Mouse (Mus musculus) macrophage (primary cell): ENCODE data around the gene Nop58. TPM values are rescaled to one million over a fixed set of nuclear protein-coding genes. Genes with fewer than 3 reads are reported as not detected.

Experiments
- H3K27ac ChIP-seq: fragments of 350-480 bp; formaldehyde crosslinking; 2 replicates; pipeline ENCODE4 v1.9.0; 2021
- H3K36me3 ChIP-seq: fragments of 350-480 bp; formaldehyde crosslinking; 2 replicates; pipeline ENCODE4 v1.9.0; 2021; ENCODE audit errors: inconsistent target
- H3K4me3 ChIP-seq: fragments of 350-480 bp; formaldehyde crosslinking; 2 replicates; pipeline ENCODE4 v1.9.0; 2021; ENCODE audit errors: inconsistent target
- H3K79me2 ChIP-seq: fragments of 350-480 bp; formaldehyde crosslinking; 2 replicates; pipeline ENCODE4 v1.9.0; 2021; ENCODE audit errors: inconsistent target
- WGBS: methylation state at CpG from one replicate; pipeline ENCODE4 v1.1.7; 2026; ENCODE audit warnings: inconsistent platforms; ENCODE audit not compliant: missing documents; 5-methylcytosine and 5-hydroxymethylcytosine counted together
- polyA plus RNA-seq: library from polyadenylated mRNA; stranded (reverse); fragments of 250-400 nt; gene quantifications from 3 replicates; pipeline ENCODE4 v1.2.4, GENCODE M21; 2018; ENCODE audit warnings: inconsistent platforms

Gene Nop58
- polyA plus RNA-seq, 1 experiment from 2014 or later = 131 TPM

DNA sequence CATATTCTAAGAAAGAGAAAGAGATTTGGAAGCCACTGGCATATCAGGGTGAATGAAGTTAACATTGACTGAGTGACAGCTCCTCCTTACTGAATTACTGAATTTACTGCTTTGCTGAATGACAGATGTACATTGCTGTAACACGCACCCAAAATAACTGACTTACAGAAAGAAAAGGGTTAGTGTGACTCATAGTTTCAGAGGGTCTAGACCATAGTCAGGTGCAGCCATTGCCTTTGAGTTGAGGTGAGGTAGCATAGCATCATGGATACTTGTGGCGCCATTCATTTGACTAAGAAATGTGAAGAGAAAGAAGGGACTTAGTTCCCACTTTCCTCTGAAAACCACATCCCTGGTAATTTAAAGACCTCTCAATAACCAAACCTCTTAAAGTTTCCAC lies 11.1 kb upstream of the Nop58 start:
- Histone ChIP-seq H3K36me3 (no peaks in the 10 kb centered on the region), H3K79me2 (peaks cover 33% of the 10 kb centered on the region), H3K27ac (no peak overlapping the region), H3K4me3 (no peak overlapping the region)
- WGBS = 91% methylated on average over 2 of the region's 2 CpGs

DNA sequence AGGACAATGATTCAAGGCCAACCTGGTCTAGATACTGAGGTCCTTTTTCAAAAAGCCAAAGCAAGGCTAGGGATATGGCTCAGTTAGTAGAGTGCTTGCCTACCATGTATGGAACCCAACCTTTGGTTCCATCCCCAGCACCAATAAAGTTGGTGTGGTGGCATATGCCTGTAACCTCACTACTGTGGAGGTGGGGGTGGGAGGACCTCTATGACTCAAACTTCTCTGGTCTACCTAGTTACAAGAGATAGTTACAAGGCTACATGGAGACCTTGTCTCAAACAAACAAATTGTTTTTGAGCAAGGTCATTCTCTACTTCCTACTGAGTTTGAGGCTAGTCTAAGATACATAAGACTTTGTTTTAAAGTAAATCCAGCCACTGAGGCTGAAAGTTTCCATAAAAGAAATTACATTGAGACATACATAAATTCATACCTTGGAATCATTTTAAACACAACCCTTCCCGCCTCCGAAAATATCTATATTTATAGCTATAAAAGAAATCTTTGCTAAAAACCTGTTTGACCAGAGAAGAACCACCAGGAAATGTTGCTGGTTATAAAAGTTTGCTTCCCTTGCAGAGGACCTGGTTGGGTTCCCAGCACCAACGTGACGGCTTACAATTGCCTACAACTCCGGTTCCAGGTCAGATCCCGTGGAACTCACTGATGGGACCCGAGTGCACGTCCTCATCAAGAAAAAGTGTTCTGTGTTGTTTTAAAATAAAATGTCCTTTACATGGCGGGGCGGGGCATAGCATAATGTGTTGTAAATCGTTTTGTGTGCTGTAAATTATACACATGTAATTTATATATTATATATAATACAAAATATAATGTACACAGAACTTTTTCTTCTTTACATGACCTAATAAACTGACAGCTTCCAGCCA lies 599 bp upstream of the Nop58 start:
- Histone ChIP-seq H3K79me2 (peaks cover 43% of the 10 kb centered on the region), H3K36me3 (no peaks in the 10 kb centered on the region), H3K27ac (peak overlapping the region; percentile 57), H3K4me3 (peak overlapping the region; percentile 94; the same call in 1 of the 2 replicates)
- WGBS = 8% methylated on average over 11 of the region's 11 CpGs

DNA sequence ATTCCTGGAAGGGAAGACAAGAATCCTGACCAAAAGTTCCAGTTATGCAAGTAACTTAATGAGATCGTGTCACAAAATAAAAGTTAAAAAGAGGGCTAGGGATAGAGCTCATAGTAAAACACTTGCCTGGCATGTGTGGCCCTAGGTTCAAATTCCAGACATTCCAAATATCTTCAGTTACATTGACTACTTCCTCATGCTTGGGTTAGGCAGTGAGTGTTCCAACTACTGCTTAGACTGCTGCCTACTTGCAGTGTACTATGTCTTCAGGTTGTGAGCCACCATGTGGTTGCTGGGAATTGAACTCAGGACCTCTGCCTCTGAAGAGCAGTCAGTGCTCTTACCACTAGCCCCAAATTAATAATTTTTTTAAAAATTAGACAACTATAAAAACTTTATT lies 2.7 kb downstream of the Nop58 start:
- no peak overlapping the region for H3K4me3 ChIP-seq
- H3K27ac ChIP-seq = no peak overlapping the region
- peaks cover 76% of the 10 kb centered on the region for H3K79me2 ChIP-seq
- WGBS = 58% methylated on average over 1 of the region's 1 CpGs
- H3K36me3 ChIP-seq = 0 out of 2 replicates have a peak, but pooled peaks cover 6% of the 10 kb centered on the region

DNA sequence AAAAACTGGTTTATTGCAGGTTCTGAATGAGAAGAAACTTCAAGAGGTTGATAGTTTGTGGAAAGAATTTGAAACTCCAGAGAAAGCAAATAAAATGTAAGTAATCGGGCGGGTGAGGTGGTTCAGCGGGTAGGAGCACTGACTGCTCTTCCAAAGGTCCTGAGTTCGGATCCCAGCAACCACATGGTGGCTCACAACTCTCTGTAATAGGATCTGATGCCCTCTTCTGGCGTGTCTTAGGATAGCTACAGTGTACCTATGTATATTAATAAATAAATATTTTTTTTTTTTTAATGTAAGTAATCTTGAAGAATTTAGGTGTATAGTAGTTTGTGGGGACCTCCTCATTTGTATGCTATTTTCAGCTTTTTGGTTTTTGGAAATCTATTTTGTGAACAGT lies 5.7 kb downstream of the Nop58 start:
- 0 out of 2 replicates have a peak, but pooled peaks cover 6% of the 10 kb centered on the region for H3K36me3 ChIP-seq
- H3K79me2 ChIP-seq = peaks cover 86% of the 10 kb centered on the region
- 95% methylated on average over 5 of the region's 5 CpGs for WGBS
- no peak overlapping the region for H3K27ac ChIP-seq
- no peak overlapping the region for H3K4me3 ChIP-seq

DNA sequence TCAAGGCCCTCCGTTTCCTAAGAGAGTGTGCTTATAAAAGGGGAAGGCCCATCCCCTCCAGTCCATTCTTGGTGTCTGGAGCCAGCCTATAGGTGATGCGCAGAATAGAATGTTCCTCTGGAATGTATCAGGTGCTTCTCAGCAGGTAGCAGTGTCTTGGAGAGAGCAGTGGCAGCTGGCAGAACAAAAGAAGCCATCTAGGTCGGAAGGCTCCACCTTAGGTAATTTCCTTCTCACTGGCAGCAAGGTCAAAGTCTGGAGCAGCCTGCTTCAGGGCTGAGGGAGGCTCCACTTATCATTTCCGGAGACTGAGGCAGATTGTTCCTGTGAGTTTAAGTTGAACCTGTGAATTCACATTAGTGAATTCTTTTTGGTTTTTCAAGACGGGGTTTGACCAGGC lies 13.0 kb downstream of the Nop58 start:
- no peak overlapping the region for H3K4me3 ChIP-seq
- H3K79me2 ChIP-seq = peaks cover 14% of the 10 kb centered on the region
- H3K36me3 ChIP-seq = peaks cover 34% of the 10 kb centered on the region
- H3K27ac ChIP-seq = no peak overlapping the region
- 92% methylated on average over 5 of the region's 5 CpGs for WGBS

DNA sequence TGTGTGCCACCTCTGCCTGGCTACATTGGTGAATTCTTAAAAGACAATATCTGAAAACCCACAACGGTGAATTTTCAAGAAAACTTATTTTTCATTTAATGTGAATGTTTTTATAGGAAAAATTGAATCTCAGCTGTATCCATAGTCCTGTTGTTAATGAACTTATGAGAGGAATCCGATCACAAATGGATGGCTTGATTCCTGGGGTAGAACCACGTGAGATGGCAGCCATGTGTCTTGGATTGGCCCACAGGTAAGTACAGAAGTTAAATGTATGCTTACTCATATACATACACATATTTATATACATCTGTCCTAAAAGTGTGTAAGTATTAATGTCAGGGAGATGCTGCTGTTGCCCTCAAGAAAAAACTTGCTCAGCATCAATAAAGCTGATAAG lies 13.4 kb downstream of the Nop58 start:
- no peak overlapping the region for H3K27ac ChIP-seq
- 98% methylated on average over 3 of the region's 3 CpGs for WGBS
- H3K79me2 ChIP-seq = peaks cover 11% of the 10 kb centered on the region
- H3K36me3 ChIP-seq = peaks cover 34% of the 10 kb centered on the region
- H3K4me3 ChIP-seq = no peak overlapping the region

DNA sequence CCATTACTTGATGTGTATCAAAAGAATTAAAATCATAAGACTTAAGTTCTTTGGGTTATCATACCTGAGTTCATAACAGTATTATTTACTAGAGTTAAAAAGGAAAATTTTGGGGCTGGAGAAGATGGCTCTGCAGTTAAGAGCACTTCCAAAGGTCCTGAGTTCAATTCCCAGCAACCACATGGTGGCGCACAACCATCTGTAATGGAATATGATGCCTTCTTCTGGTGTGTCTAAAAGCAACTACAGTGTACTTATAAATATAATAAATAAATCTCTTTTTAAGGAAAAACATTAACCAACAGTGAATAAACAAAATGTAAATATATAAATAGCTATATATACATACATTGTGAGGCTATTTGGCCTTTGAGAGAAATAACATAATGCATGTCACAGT lies 17.0 kb downstream of the Nop58 start:
- peaks cover 37% of the 10 kb centered on the region for H3K36me3 ChIP-seq

DNA sequence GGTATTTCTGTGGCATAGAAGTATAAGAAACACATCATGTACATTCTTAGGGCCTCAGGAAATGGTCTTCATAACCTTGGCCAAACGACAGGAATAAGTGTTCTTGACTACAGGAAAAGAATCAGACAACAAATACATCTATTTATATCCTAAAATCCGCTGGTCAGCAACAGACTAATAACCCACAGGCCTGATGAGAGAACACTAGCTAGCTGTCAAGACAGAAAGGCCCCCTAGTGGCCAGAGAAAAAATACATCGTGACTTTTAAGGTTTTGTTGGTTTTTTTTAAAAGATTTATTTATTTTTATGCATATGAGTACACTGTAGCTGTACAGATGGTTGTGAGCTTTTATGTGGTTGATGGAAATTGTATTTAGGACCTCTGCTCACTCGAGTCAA lies 35.1 kb downstream of the Nop58 start:
- Histone ChIP-seq H3K27ac (no peak overlapping the region), H3K79me2 (no peaks in the 10 kb centered on the region), H3K36me3 (no peaks in the 10 kb centered on the region), H3K4me3 (no peak overlapping the region)
- WGBS = 26% methylated on average over 4 of the region's 4 CpGs

More for the DNA sequence above, 17.0 kb downstream of the Nop58 start:
- H3K4me3 ChIP-seq = no peak overlapping the region
- no peak overlapping the region for H3K27ac ChIP-seq
- H3K79me2 ChIP-seq = no peaks in the 10 kb centered on the region
- 100% methylated on average over 1 of the region's 1 CpGs for WGBS

DNA sequence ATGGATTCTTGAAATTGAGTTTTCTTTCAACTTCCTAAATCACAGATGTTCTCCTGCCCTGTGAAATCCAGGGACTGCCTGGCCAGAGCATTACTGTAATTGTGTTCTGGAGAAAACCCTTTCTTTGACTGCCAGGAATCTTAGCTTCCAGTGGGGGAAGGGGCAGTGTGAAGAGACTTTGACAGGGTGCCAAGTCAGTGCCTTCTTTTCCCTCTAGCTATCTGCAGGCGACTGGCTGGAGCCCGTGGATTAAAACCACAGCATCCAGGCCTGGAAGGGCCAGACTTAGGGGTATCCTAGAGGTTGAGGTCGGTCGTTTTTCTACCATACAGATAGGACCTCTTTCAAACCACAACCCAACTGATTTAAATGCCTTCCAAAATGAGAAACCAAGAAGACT lies 40.9 kb downstream of the Nop58 start:
- Histone ChIP-seq H3K36me3 (no peaks in the 10 kb centered on the region), H3K79me2 (no peaks in the 10 kb centered on the region), H3K27ac (no peak overlapping the region), H3K4me3 (no peak overlapping the region)
- 82% methylated on average over 4 of the region's 4 CpGs for WGBS

DNA sequence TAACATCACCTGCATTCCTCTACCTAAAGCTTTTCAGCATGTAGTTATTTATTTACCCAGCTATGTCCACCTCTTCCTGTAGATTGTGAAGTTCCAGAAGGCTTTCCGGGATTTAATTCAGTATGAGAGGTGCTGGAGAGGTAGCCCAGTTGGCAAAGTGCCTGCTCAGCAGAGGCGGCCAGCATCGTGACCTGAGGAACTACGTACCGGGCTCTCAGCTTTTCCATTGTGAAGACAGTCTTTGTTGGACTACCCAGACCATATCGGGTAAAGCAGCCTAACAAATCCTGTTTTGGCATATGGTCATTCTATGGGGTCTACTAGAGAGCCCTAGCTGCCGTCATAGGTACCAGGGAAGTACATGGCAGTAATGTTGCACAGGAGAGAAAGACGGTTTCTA lies 45.3 kb downstream of the Nop58 start:
- WGBS = 91% methylated on average over 8 of the region's 8 CpGs
- H3K4me3 ChIP-seq = no peak overlapping the region
- H3K27ac ChIP-seq = no peak overlapping the region
- no peaks in the 10 kb centered on the region for H3K36me3 ChIP-seq
- H3K79me2 ChIP-seq = no peaks in the 10 kb centered on the region

DNA sequence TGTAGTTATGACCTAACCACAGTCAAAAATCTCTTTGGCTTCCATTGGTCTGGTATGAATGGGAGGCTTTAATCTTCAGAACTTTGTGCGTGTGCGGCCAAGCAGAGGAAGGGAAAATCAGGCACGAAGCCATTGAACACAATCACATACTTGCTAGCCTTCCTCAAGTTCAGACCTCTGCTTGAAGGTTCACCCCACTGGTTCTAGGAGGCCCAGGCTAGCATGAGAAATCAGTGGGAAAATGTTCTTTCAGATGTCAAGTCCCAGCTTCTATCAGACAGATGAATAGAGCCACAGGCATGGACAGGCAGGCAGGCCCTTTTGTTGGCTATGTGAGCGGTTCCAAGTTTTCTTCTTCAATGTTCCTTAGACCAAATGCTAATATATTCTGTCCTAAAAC lies 46.0 kb downstream of the Nop58 start:
- H3K36me3 ChIP-seq = no peaks in the 10 kb centered on the region
- H3K79me2 ChIP-seq = no peaks in the 10 kb centered on the region
- H3K27ac ChIP-seq = no peak overlapping the region
- WGBS = 88% methylated on average over 4 of the region's 4 CpGs
- no peak overlapping the region for H3K4me3 ChIP-seq

DNA sequence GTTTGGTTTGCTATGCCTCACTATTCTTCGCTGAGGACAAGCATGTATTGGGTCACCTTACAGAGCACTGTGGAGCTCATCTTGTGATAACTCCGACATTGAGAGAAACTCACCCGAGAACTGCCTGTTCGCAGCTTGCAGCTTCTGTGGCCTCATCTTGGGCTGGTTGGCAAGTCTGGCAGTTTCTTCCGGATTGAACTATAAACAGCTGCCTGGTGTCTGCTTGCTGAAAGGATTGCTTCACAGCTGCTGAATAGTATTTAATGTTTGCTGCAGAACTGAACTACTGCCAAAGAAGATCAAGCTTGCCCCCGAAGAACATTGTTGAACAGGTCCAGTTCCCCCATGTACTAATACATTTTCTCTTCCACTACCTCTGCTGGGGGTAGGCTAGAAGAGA lies 49.3 kb downstream of the Nop58 start:
- no peaks in the 10 kb centered on the region for H3K79me2 ChIP-seq
- H3K36me3 ChIP-seq = no peaks in the 10 kb centered on the region
- H3K27ac ChIP-seq = no peak overlapping the region
- H3K4me3 ChIP-seq = no peak overlapping the region
- WGBS = 84% methylated on average over 6 of the region's 6 CpGs

DNA sequence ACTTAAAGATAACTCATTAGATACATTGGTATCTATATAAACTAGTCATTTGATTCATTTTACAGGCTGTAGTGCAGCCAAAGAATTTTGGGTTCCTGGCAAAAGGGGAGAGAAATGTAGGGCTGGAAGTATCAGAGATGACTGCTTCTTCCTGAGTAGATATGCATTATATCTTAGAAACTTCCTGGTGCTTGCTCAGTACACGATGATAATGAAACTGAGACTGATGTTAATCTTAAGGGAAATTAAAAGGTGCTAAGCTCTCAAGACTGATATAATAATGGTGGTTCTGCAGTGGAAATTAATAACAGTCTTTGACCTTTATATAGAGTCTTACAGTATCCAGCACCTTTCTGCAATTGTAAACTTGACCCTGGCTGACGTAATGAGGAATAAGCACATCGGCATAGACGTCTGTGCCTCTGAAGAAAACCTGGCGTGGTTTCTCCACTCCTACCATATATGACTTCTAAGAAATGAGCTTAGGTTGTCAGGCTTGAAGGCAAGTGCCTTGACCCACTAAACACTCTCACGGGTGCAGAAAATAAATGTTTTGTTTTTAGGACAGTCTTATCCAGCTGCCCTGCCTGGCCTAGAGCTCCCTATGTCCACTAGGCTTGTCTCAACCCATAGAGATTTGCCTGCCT lies 54.1 kb downstream of the Nop58 start:
- 84% methylated on average over 6 of the region's 6 CpGs for WGBS
- Histone ChIP-seq H3K79me2 (no peaks in the 10 kb centered on the region), H3K36me3 (no peaks in the 10 kb centered on the region), H3K27ac (no peak overlapping the region), H3K4me3 (no peak overlapping the region)

DNA sequence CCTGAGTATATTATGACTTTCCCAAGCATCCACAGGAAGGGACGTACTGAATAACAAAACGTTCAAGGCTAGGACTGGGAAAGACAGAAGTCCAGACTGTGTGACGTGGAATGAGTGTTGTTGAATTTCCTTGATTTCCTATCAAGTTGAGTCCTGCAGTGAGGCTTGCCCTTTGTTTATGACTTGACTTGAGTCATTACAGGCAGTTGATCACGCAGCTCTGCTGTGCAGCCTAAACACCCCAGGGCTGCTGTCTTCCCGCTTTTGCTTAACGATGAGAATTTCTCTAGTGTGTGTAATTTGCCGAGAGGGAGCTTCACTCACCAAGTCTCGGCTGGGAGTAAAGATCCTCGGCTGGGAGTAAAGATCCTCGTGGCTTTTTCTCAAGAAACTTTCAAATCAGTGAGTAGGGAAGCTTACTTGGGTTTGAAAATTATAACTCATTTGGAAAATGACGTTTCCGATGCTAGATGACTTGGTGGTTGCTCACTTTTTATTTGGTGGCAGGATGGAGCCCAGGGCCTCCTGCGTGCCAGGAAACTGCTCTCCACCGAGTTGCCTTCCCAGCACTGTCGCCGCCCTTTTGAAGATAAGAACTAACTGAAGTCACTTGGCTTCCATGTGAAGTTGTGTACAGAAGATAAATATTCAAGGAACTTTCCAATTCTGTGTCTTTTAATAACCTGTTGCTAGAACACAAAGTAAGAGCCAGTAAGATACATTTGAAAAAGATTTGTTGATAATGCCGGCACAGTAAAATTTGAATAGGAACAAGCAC lies 55.0 kb downstream of the Nop58 start:
- H3K36me3 ChIP-seq = no peaks in the 10 kb centered on the region
- 87% methylated on average over 17 of the region's 17 CpGs for WGBS
- H3K27ac ChIP-seq = no peak overlapping the region
- no peaks in the 10 kb centered on the region for H3K79me2 ChIP-seq
- H3K4me3 ChIP-seq = no peak overlapping the region

DNA sequence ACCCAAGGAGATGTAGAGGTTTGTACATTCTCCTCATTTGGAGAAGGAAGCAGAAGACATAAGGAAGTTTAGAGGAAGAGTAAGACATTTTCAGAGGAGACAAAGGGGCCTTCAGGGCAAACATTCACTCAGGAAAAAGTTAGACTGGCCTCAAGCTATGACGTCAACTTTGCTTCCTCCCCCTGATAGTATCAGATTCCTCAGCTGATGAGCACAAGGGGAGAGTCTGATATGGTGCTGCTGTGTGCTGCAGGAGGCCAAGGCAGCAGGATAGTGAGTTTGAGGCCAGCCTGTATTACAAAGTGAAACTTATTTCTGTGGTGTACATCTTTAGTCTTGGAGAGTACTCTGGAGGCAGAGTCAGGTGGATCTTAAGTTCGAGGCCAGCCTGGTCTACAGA lies 64.3 kb downstream of the Nop58 start:
- H3K27ac ChIP-seq = no peak overlapping the region
- no peak overlapping the region for H3K4me3 ChIP-seq
- H3K36me3 ChIP-seq = no peaks in the 10 kb centered on the region
- H3K79me2 ChIP-seq = no peaks in the 10 kb centered on the region
- 63% methylated on average over 2 of the region's 2 CpGs for WGBS
